Mouse (Mus musculus) thymus, postnatal 36 days (tissue): ENCODE measurements at regions not wholly inside any gene's neighbourhood (a gene's known extent, or its start where the extent isn't known, plus 50 kb on each side); places are given as distances from the start of the nearest gene placed in this dataset.

ENCODE experiments used
- DNase-seq, 2 experiments: peaks; one replicate each; pipeline ENCODE4 v3.0.0; 2022; ENCODE audit warnings: mixed read lengths in 2 of 2

- DNase-seq: no peak
These were observed 316.8 kb upstream of the Ubash3b start for GRCm38 (mm10) chr9:41478106-41478848.

- DNase-seq: no peak
These were observed 313.8 kb upstream of the Ubash3b start for GRCm38 (mm10) chr9:41475326-41475725.

- DNase-seq: no peak
These were observed 313.4 kb upstream of the Ubash3b start for GRCm38 (mm10) chr9:41474945-41475297.

- peak; percentile 39 to 50 for DNase-seq
These were observed 312.9 kb upstream of the Ubash3b start for GRCm38 (mm10) chr9:41474244-41474944.

GRCm38 (mm10) chr9:41473506-41473905, 312.0 kb upstream of the Ubash3b start:
- DNase-seq: no peak

- DNase-seq: no peak
These were observed 309.8 kb upstream of the Ubash3b start for GRCm38 (mm10) chr9:41471345-41471744.

GRCm38 (mm10) chr9:41470010-41470409, 308.5 kb upstream of the Ubash3b start:
- DNase-seq: no peak

- no peak for DNase-seq
These were observed 307.9 kb upstream of the Ubash3b start for GRCm38 (mm10) chr9:41469414-41469813.

GRCm38 (mm10) chr9:41464057-41464685, 302.7 kb upstream of the Ubash3b start:
- DNase-seq: no peak

- DNase-seq: peak; percentile 67 to 73
These were observed 300.2 kb upstream of the Ubash3b start for GRCm38 (mm10) chr9:41461742-41462141.

GRCm38 (mm10) chr9:41460709-41461108, 299.2 kb upstream of the Ubash3b start:
- DNase-seq: no peak

GRCm38 (mm10) chr9:41457003-41457402, 295.5 kb upstream of the Ubash3b start:
- DNase-seq: no peak

GRCm38 (mm10) chr9:41451738-41452137, 290.2 kb upstream of the Ubash3b start:
- DNase-seq: no peak

- no peak for DNase-seq
These were observed 287.7 kb upstream of the Ubash3b start for GRCm38 (mm10) chr9:41449233-41449632.

GRCm38 (mm10) chr9:41447902-41448301, 286.4 kb upstream of the Ubash3b start:
- no peak for DNase-seq

GRCm38 (mm10) chr9:41447211-41447875, 285.8 kb upstream of the Ubash3b start:
- DNase-seq: no peak

- no peak for DNase-seq
These were observed 285.1 kb upstream of the Ubash3b start for GRCm38 (mm10) chr9:41446431-41447203.

- no peak for DNase-seq
These were observed 280.9 kb upstream of the Ubash3b start for GRCm38 (mm10) chr9:41442418-41442817.

- no peak for DNase-seq
These were observed 278.5 kb upstream of the Ubash3b start for GRCm38 (mm10) chr9:41439979-41440378.

- no peak for DNase-seq
These were observed 276.6 kb upstream of the Ubash3b start for GRCm38 (mm10) chr9:41438141-41438540.

- no peak for DNase-seq
These were observed 269.2 kb upstream of the Ubash3b start for GRCm38 (mm10) chr9:41430391-41431343.
